Mouse (Mus musculus) stomach, postnatal 0 days (tissue): ENCODE data around the gene Trim40.

Experiments used
- CTCF ChIP-seq: IDR thresholded peaks from 2 replicates; pipeline ENCODE4 v1.5.1; 2016; ENCODE audit warnings: antibody characterized with exemption, low read depth, mild to moderate bottlenecking, moderate library complexity
- EP300 ChIP-seq: optimal IDR thresholded peaks from 2 replicates; pipeline ENCODE3; 2016; ENCODE audit warnings: antibody characterized with exemption

DNA sequence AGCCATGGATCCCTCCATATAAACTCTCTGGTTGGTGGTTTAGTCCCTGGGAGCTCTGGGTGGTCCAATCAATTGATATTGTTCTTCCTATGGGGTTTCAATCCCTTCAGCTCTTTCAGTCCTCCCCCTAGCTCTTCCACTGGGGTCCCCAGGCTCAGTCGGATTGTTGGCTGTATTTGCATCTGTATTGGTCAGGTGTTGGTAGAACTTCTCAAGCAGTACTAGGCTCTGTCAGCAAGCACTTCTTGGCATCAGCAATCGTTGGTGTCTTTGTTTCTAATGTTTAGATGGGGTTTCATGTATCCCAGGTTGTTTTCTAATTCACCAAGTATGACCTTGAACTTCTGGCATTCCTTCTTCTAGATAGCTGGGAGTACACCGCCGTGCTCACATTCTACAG is 57.2 kb downstream of the Trim40 start:
- TF ChIP-seq CTCF (no peak), EP300 (no peak)
